Mouse (Mus musculus) layer of hippocampus, postnatal 14 days (tissue): Measurements from ENCODE around the gene Lrrc25. TPM values are rescaled to one million over a fixed set of nuclear protein-coding genes. Genes with fewer than 3 reads are reported as not detected.
"Not testable (repeated sequence)": the region's sequence is repeated elsewhere in the genome, so short reads cannot be mapped to it uniquely, and the experiment has no call there.

Experiments used
- DNase-seq, 2 experiments: peaks; one replicate each; pipeline ENCODE4 v3.0.0; 2021 to 2022; ENCODE audit warnings: low spot score in 2 of 2, mixed read lengths in 1 of 2
- long read RNA-seq, 2 experiments: library from polyadenylated mRNA; stranded (forward); transcript quantifications; one replicate each; pipeline ENCODE4 v2.0.0; 2021
- total RNA-seq, 2 experiments: library from RNA; stranded (reverse); gene quantifications; 2 replicates each; pipeline ENCODE4 v1.2.3; 2021

The Lrrc25 gene
- total RNA-seq = 1 to 10 TPM; 1.1 to 1.4 TPM
- long read RNA-seq, experiment 1 = 0 reads
- long read RNA-seq, experiment 2, partial matches to known transcripts = 0 of 3 reads
- long read RNA-seq, experiment 2, other reads (novel, unspliced or antisense) = 0 of 3 reads

DNA sequence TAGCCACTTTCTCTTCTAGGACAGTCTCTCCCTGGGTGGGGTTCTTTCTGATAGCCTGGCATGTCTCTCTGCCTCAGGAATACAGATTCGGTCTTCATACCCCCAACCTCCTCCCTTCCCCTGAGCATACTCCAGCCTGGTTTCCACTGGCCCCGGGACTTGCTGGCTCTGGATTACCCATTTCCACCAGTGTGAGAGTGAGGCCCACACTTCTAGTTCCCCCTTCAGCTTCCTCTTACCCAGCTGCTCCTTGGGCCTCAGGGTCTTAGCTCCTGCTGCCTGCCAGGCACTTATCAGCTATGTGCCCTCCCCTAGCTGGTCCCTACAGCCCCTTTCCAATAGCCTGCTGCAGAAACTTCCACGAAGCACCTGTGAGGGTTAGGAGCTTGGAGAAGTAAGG lies at the start of gene Lrrc25:
TSS of gene Lrrc25 (plus strand) at position 262 of the 400 bp plus-strand sequence.
- no peak for DNase-seq

DNA sequence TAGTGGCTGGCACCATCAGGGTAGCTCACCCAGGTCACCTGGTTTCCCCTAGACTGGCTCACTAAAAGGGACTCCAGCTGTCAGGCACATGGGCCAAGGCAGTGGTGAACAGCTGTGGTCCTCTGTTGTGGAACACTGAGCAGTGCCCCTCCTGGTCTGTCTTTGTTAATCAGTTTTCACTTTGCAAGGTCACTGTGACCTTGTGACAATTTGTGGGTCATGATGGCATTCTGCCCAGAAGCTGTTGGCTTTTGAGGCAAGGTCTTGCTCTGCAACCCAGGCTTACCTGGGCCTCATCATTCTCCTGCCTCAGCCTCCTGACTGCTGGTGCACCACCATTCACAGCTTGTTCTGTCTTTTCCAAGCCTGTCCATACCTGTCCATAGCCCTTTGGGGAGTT lies 45.6 kb upstream of the Lrrc25 start:
- DNase-seq = no peak

GRCm38 (mm10) chr8:70570990-70571389 lies 45.0 kb upstream of the Lrrc25 start:
- no peak for DNase-seq

DNA sequence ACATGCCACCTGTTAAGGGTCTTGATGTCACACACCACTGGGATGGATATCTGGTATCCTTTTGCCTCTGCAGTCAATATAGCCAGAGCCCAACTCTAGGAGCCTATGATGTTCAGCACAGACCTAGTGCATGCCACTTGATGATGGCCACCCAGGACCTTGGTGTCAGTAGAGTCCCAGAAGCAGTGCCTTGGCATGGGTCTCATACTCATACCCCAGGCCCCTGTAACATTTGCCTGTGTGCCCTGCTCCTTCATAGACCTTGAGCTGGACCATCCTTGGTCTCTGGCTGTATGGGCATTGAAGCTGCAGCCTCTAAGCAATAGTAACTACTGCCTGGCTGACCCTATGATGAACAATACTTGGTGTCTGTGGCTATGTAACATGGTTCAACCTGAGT lies 41.7 kb upstream of the Lrrc25 start:
- DNase-seq = no peak

GRCm38 (mm10) chr8:70574915-70575314 lies 41.0 kb upstream of the Lrrc25 start:
- DNase-seq = no peak

DNA sequence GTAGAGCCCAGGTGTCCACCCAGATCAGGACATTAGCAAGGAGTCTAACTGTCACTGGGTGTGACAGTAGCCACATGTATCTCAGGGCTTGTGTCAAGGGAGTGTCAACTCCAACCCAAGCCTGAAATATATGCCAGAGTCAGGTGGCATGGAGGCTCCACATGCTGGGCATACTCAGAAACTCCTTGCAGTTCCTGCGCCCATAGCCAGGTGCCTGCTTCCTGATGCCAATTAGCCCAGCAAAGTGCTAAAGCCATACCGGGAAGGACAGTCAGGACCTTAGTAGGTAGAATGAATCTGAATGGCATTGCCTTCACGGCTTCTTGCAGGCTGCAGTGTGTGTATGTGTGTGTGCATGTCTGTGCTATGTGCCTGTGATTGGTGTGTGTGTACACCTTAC lies 38.7 kb upstream of the Lrrc25 start:
- DNase-seq = no peak

DNA sequence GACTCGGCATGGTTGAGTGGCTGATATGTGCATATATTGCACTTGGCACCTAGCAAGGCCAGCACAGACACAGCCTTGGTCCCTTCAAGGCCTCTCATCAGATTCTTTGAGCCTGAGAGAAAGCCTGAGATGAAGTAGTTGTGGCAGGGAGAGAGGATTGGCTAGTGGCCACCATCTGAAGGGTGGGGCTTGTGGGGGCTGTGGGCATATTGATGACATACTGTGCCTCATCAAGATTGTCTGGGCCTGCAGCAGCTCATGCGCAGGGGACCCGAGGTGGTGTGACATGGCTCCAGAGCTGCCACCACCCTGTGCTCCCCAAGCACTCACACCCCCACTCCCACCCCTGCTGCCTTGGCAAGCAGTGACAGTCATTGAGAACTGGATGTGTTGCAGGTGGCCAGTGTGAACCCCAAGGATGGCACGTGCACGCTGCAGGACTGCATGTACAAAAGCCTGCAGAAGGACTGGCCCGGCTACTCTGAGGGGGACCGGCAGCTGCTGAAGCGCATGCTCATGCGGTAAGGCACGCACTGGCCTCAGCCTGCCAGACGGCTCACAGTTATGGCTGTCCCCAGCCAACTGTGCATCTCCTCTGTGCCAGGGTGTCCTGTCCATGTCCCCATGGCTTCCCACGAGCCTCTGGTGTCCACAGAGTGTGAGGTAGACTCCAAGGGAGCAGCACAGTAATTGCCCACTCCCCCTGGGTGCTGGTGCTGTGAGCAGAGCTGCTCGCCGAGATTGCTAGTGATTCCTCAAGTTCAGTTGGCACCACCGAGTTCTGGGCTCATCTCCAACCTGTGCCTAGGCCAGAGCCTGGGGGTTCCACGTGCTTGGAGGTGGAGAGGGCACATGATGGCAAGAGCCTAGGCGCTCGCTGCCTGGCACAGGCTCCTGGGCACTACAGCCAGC lies 32.2 kb upstream of the Lrrc25 start:
- peak in 1 of 2 experiments; percentile 72 for DNase-seq

DNA sequence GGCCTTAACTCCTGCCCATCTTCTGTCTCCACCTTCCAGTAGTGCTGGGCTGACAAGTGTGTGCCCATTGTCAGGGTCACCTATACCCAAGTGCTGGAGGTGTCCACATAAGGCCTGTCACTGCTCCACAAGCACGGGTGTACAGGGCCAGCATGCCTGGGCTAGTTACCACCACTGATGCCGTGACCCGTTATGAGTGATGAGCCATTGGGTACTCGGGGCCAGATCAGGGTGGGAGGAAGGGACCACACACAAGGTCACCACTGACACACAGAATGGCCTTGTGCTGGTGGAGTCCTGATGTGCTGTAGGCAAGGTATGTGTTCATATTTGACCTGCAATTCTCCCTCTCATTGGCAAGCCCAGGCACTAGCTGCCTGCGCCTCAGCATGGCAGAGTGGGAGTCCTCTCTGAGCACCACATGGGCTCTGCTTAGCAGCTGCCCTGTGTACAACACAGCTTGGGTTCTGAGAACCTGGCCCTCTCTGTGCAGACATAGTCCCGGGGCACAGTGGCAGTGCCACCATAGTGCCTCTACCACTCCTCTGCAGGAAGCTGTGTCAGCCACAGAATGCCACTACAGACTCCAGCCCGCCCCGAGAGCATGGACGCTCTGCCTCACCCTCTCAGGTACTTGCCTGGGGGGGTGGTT lies 31.2 kb upstream of the Lrrc25 start:
- DNase-seq = no peak

- DNase-seq = peak in 1 of 2 experiments; percentile 73
Measured at GRCm38 (mm10) chr8:70585258-70585652, 30.7 kb upstream of the Lrrc25 start.

- DNase-seq = not testable (repeated sequence)
Measured at GRCm38 (mm10) chr8:70587955-70588354, 28.0 kb upstream of the Lrrc25 start.

DNA sequence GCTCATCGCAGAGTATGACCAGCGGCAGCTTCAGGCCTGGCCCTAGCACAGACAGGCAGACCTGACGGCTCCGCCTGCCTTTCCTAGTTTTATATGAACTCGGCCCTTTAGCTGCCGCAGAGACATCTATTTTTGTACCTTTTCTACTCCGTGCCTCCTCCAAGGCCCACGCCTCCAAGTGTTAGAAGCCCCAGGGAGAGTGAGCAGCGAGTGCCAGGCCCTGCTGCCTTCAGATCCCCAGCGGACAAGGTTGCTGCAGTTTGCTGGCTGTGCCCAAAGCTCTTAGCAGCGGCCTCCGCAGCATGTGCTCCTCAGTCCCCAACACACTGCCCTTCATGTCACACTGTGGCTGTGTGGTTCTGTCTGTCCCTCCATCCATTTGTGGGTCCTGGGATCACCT lies 24.4 kb upstream of the Lrrc25 start:
- no peak for DNase-seq

DNA sequence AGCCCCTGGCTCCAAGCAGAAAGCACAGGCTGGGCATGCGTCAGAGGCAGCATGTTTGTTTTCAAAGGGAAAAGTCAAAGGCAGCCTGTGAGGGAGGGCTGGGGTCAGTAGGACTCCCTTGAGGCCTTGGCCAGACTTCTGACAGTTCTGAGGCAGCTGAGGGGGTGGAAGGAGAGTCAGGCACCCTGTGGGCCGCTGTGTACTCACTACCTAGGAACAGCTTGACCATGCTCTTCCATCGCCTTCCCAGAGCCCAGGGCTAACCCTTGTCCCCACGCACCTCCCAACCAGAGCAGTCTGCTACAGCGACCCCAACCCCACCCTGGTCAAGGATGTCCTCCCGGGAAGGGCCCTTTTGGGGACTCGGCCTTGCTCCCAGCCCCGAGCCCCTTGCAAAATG lies 22.8 kb upstream of the Lrrc25 start:
- DNase-seq = no peak

DNA sequence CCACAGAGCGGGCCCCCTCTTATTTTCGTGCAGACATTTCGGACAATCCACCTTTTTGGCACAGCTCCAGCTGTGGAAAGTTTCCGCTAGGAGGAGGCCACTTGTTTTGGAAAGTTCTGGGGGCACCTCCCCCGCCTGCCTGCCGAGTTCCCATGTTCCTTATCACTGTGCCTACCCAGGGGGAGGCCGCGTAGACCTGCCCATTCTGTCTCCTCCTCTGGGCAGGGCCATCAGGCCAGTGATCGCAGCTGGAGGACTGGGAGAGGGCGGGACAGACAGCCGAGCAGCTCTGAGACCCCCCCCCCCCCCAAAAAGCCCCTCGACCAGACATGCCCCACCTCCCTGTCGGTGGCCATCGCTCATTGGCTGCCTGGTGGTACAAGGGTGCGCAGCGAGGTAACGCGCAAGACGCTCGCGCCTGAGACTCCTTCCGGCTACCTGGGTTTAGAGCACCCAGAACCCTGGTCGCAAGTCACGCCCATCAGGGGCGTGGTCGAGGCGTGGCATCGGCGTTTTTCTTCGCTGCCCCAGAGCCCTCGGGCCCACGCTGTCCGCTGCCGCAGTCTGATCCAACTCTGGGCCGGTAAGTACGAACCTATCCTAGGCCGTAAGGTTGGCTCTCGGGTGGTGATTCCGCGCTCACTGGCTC lies 21.9 kb upstream of the Lrrc25 start, which contains the start of gene Isyna1:
TSS of gene Isyna1 (plus strand) at position 413 of the 649 bp plus-strand sequence.
- no peak for DNase-seq

- DNase-seq = no peak
Measured at GRCm38 (mm10) chr8:70594621-70595564, 21.1 kb upstream of the Lrrc25 start.

- no peak for DNase-seq
Measured at GRCm38 (mm10) chr8:70595811-70596210, 20.1 kb upstream of the Lrrc25 start.

DNA sequence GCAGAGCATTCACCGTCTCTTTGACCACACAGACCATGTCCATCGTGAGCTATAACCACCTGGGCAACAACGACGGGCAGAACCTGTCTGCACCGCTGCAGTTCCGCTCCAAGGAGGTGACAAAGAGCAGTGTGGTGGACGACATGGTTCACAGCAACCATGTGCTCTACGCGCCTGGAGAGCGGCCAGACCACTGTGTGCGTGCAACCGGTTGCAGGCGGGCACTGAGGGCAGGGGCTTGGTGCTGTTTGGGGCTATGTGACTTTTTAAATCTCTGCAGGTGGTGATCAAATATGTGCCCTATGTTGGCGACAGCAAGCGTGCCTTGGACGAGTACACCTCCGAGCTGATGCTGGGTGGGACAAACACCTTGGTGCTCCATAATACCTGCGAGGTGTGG lies 19.7 kb upstream of the Lrrc25 start:
- DNase-seq = no peak

GRCm38 (mm10) chr8:70596775-70597416 lies 19.1 kb upstream of the Lrrc25 start:
- no peak for DNase-seq

- no peak for DNase-seq
Measured at GRCm38 (mm10) chr8:70597417-70598272, 18.3 kb upstream of the Lrrc25 start.

DNA sequence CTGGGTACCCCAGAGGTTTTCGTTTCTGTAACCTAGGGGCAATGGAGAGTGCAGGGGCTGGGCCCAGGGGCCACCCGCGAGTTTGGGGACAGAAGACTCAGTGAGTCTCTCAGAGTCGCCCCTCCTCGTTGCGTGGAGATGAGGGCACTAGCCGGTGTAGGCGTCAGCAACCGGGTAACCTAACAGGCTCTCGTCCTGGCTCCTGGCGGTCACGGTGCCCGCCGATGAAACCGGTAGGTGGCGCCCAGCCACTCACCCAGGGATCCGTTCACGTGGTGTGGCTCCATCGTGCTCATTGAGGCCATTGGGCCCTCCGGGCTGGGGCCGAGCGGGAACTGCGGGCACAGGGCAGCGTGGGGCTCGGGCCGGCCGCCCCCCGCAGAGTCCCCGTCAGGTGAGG lies 17.7 kb upstream of the Lrrc25 start:
- DNase-seq = peak; percentile 83 to 86
